Mouse (Mus musculus): Measurements from ENCODE around the gene Naglu. TPM values are rescaled to one million over a fixed set of nuclear protein-coding genes. Genes with fewer than 3 reads are reported as not detected.
A peak's percentile ranks its signal among the peaks of the same experiment; 100 is the strongest.

The Naglu gene
- polyA plus RNA-seq (2015; fragmentation: Nextera tagmentation; extraction: Ambion mirVana) = 13.7 and 15.5 TPM in 2 replicates

DNA sequence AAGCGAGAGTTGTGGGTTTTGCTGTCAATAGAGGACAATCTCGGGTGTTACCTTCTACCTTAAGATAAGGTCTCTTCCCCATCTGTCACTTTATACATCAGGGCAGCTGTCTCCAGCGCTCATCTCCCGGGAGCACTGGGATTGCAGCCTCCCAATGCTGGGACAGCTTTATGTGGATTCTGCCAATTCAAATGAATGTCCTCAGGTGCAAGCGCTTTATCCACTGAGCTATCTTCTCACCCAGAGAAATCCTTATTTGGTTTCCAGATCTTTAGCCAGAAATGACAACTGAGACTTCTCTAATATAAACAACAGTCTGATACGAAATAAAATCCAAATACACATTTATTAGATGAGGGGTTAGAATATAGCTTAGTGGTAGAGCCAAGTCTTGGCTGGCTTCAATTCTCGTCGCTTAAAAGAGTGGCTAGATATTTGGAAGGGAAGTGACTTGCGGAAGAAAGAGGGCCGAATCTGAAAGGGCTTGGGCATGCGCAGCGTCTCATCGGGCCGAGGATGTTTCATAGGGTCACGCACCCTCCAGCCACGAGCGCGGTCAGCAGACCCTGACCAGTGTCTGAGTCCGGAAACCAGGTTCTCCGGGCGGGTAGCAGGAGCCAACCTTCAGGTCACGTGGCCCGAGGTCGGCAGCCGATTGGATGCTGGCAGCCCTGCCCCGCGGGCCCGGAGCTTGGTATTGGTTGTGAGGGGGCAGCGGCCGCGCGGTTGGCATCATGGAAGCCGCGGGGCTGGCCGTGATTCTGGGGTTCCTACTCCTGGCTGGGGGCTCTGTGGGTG, at the start of gene Naglu:
TSS of gene Naglu (plus strand) at position 622 of the 798 bp plus-strand sequence.
- peak within 1 kb of the TSS; percentile 78 for H3K4me3 ChIP-seq
- peak within 1 kb of the TSS; percentile 84 for H3K27ac ChIP-seq
- ATAC-seq (replicated peaks) = peak; percentile 92
- WGBS = 4% methylated on average over 35 of the region's 35 CpGs
- peak within 1 kb of the TSS; percentile 94 for H3K4me2 ChIP-seq
- no peaks in the 10 kb centered on the region for H3K36me3 ChIP-seq (replicated peaks)
- H3K4me1 ChIP-seq = peaks cover 22% of the 10 kb centered on the region
- H3K27me3 ChIP-seq (replicated peaks) = no peaks in the 10 kb centered on the region; the same call in 1 of the 2 replicates
- no peaks in the 10 kb centered on the region for H3K9me3 ChIP-seq
- H3K9ac ChIP-seq = peak within 1 kb of the TSS; percentile 90

DNA sequence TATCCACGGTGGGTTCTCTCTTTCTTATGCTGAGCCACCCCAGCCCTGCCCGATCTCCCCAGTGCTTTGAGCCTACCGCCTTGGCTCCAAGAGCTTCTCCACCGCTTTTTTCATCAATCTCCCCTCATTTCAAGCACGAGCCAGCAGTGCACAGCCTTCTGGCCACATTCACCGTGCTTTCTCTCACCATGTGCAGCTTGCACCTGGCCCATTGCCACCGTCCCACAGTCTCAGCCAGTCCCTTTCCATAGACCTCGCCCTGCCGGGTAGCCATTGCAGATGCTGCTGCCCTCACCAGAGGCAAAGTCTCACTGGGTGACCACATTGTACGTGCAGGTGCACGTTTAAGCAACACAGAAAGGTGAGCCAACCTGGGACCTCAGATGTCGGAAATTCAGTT, 46.4 kb upstream of the Naglu start:
- no peak for ATAC-seq (replicated peaks)
- 86% methylated on average over 12 of the region's 12 CpGs for WGBS

DNA sequence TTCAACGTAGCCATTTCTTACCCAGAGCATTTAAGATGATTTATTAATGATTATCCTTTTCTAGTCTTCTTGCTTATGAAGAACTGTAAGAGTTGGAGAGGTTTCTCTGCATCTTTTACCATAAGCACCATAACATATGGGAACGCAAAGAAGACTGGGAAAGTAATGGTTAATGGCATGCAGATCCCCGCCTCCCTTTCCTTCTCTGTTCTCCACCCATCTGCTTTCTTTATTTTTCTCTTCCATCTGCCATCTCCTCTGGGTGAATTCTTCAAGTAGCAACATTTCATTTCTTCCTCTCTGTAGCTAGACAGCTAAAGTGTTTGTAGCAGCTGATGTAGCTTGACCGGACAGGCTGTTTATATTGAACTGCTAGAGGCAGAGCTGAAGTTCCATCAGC, 45.8 kb upstream of the Naglu start:
- H3K27ac ChIP-seq = no peak overlapping the region
- H3K4me1 ChIP-seq = no peaks in the 10 kb centered on the region
- H3K4me3 ChIP-seq = no peak overlapping the region
- no peak for ATAC-seq (replicated peaks)
- no peaks in the 10 kb centered on the region for H3K9me3 ChIP-seq
- 93% methylated on average over 4 of the region's 4 CpGs for WGBS
- H3K27me3 ChIP-seq (replicated peaks) = no peaks in the 10 kb centered on the region
- no peak overlapping the region for H3K9ac ChIP-seq
- H3K36me3 ChIP-seq (replicated peaks) = peaks cover 64% of the 10 kb centered on the region
- no peak overlapping the region for H3K4me2 ChIP-seq

More for the DNA sequence above, 46.4 kb upstream of the Naglu start:
- no peak overlapping the region for H3K9ac ChIP-seq
- H3K27ac ChIP-seq = no peak overlapping the region
- no peak overlapping the region for H3K4me3 ChIP-seq
- no peaks in the 10 kb centered on the region for H3K27me3 ChIP-seq (replicated peaks)
- no peaks in the 10 kb centered on the region for H3K9me3 ChIP-seq
- peaks cover 63% of the 10 kb centered on the region for H3K36me3 ChIP-seq (replicated peaks)
- no peaks in the 10 kb centered on the region for H3K4me1 ChIP-seq
- no peak overlapping the region for H3K4me2 ChIP-seq

DNA sequence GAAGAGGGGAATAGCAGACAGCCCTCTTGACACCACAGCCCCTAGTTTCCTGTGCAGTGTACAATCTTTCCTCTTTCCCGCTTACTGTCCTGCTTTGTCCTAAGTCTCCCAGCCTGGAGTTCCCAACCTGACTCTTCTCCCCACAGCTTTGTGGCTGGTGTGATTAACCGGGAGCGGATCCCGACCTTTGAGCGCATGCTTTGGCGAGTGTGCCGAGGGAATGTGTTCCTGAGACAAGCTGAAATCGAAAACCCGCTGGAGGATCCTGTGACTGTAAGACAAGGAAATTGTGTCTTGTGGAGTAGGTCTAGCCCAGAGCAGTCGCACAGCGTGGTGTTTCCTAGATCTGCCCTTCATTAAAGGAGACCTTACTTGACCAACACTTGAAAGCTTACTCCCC, 42.7 kb upstream of the Naglu start:
- H3K9ac ChIP-seq = no peak overlapping the region
- H3K4me3 ChIP-seq = no peak overlapping the region

DNA sequence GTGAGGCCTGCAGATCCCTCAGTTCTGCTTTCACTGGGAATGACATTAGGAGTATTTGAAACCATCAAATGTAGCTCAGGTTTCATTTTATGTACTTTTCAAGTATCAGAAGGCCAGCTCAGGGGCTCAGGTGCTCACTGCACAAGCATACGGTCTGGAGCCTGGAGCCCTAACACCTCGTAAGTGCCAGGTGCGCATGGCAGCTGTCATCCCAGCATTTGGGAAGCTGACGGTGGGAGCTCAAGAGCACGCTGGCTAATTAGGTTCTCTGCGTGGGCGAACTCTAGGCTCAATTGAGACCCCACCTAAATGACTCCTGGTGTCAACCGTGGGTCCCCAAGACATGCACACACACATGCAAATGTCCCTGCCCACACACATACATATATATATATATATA, 40.5 kb upstream of the Naglu start:
- ATAC-seq (replicated peaks) = no peak
- Histone ChIP-seq H3K4me2 (no peak overlapping the region), H3K36me3 (replicated peaks) (peaks cover 66% of the 10 kb centered on the region), H3K4me3 (no peak overlapping the region), H3K27ac (no peak overlapping the region), H3K27me3 (replicated peaks) (no peaks in the 10 kb centered on the region), H3K9me3 (no peaks in the 10 kb centered on the region), H3K9ac (no peak overlapping the region), H3K4me1 (no peaks in the 10 kb centered on the region)
- 91% methylated on average over 8 of the region's 8 CpGs for WGBS

More for the DNA sequence above, 42.7 kb upstream of the Naglu start:
- no peak overlapping the region for H3K27ac ChIP-seq
- 95% methylated on average over 11 of the region's 11 CpGs for WGBS
- H3K4me2 ChIP-seq = no peak overlapping the region
- H3K27me3 ChIP-seq (replicated peaks) = no peaks in the 10 kb centered on the region
- peaks cover 62% of the 10 kb centered on the region for H3K36me3 ChIP-seq (replicated peaks)
- H3K9me3 ChIP-seq = no peaks in the 10 kb centered on the region
- H3K4me1 ChIP-seq = no peaks in the 10 kb centered on the region
- ATAC-seq (replicated peaks) = no peak

DNA sequence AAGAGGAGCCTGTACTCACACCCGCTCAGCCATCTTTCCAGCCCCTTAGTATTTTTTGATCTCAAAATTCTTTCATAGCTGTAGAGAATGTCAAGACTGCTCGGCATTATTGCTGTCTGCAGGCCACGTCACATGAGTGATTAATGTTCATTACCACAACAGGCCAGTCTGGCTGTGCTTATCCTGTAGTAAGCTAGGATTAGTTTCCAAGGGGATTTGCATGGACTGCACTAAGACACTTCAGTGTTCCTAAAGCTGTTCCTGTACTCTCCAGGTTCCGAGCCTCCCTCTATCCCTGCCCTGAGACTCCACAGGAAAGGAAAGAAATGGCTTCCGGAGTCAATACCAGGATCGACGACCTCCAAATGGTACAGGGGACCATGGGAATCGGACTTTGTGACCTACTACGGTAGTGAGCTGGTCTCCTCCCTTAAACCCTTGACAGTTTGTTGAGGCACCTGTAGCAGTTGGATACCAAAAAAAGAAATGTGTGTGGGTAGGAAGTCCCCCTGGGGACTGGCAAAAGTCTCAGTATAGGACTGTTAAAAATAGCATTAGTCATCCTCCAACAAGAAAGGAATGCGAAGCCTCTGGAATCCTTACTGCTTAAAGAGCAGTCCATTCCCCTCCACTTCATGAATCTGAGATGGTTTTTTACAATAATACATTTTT, 39.5 kb upstream of the Naglu start:
- Histone ChIP-seq H3K9ac (no peak overlapping the region), H3K9me3 (no peaks in the 10 kb centered on the region), H3K36me3 (replicated peaks) (peaks cover 66% of the 10 kb centered on the region), H3K4me3 (no peak overlapping the region), H3K4me1 (no peaks in the 10 kb centered on the region), H3K27ac (no peak overlapping the region), H3K4me2 (no peak overlapping the region), H3K27me3 (replicated peaks) (no peaks in the 10 kb centered on the region)
- ATAC-seq (replicated peaks) = no peak
- 88% methylated on average over 10 of the region's 10 CpGs for WGBS

DNA sequence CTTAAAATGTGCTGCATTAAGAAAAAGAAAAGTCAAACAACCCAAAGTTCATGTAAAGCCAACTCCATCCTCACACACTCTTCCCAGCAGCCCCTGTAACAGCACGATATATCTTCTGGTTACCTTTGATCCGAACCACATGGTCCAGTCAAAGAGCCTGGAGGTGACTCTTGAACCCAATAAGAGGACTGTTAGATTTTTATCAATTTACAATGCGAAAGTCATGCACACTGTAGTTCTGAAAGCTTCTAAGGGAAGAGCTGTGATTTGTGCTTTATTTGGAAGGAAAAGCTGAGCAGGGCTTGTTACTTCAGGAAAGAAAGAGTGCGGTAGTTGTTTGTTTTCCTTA, 39.0 kb upstream of the Naglu start:
- no peak overlapping the region for H3K4me3 ChIP-seq
- no peak for ATAC-seq (replicated peaks)
- peaks cover 64% of the 10 kb centered on the region for H3K36me3 ChIP-seq (replicated peaks)
- no peaks in the 10 kb centered on the region for H3K27me3 ChIP-seq (replicated peaks)
- no peak overlapping the region for H3K4me2 ChIP-seq
- H3K9ac ChIP-seq = no peak overlapping the region
- 90% methylated on average over 4 of the region's 4 CpGs for WGBS
- no peaks in the 10 kb centered on the region for H3K4me1 ChIP-seq
- no peaks in the 10 kb centered on the region for H3K9me3 ChIP-seq
- no peak overlapping the region for H3K27ac ChIP-seq

DNA sequence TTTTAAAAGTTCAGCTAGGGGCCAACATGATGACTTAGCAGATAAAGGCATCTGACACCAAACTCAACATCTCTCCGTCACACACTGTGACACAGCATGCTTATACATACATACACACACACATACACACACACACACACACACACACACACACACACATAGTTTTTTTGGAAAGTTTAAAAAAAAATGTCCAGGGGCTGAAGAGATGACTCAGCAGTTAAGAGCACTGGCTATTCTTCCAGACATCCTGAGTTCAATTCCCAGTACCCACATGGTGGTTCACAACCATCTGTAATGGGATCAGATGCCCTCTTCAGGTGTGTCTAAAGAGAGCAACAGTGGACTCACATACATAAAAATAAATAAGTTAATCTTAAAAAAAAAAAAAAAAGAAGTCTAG, 38.3 kb upstream of the Naglu start:
- no peak for ATAC-seq (replicated peaks)
- no peak overlapping the region for H3K27ac ChIP-seq
- no peak overlapping the region for H3K4me2 ChIP-seq
- 100% methylated on average over 1 of the region's 1 CpGs for WGBS
- no peaks in the 10 kb centered on the region for H3K9me3 ChIP-seq
- H3K27me3 ChIP-seq (replicated peaks) = no peaks in the 10 kb centered on the region
- no peak overlapping the region for H3K9ac ChIP-seq
- no peak overlapping the region for H3K4me3 ChIP-seq
- H3K36me3 ChIP-seq (replicated peaks) = peaks cover 65% of the 10 kb centered on the region
- no peaks in the 10 kb centered on the region for H3K4me1 ChIP-seq

DNA sequence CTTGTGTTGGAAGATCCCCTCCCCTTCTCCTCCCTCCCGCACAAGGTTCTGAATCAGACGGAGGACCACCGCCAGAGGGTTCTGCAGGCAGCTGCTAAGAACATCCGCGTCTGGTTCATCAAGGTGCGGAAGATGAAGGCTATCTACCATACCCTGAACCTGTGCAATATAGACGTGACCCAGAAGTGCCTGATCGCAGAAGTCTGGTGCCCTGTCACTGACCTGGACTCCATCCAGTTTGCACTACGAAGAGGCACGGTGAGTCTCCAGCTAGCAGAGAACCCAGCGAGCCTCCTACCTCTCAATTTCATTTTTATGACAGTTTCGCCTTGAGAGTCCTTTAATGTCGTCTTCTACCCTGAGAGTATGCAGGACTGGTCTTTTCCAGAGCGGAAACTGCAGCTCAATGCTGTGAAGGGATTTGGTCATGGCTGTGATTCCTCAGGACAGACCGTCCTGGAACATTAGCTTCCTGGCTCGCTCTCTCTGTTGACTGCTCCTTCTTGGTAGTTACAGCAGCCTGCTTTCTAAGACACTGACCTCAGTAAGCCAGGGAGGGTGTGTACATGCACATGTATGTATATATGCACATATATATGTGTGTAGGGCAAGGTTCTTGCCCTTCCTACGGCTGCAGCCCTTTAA, 35.8 kb upstream of the Naglu start:
- Histone ChIP-seq H3K4me2 (no peak overlapping the region), H3K36me3 (replicated peaks) (peaks cover 62% of the 10 kb centered on the region)
- WGBS = 95% methylated on average over 17 of the region's 17 CpGs

DNA sequence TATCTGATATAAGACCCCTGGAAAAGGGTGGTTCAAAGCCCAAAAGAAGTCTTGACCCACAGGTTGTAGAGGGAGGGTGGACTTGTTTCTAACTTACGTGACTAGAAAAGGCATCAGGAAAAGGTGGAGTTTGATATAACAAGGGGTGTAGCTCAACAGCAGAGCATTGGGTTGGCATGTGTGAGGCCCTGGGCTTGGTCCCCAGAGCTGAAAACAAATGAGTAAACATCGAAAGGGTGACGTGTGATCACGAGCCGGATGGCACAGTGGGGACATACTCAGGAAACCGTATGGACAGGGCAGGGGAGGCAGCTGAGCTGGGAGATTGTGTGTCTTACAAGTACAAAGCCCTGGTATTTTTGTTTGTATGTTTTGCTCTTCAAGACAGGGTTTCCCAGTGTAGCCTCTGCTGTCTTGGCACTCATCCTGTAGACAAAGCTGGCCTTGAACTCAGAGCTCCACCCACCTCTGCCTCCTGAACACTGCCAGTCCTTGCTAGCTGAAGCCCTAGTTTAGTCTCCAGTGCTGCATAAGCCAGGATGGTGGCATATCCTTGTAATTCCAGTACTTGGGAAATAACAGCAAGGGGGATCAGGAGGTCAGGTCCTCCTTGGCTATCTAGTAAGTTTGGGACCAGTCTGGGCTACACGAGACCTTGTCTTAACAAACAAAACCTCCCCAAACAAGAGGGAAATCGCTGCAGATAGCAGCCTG, 35.0 kb upstream of the Naglu start:
- 94% methylated on average over 8 of the region's 8 CpGs for WGBS
- Histone ChIP-seq H3K27me3 (replicated peaks) (no peaks in the 10 kb centered on the region), H3K9ac (no peak overlapping the region), H3K4me2 (no peak overlapping the region), H3K4me3 (no peak overlapping the region), H3K9me3 (no peaks in the 10 kb centered on the region), H3K27ac (no peak overlapping the region), H3K36me3 (replicated peaks) (peaks cover 63% of the 10 kb centered on the region), H3K4me1 (no peaks in the 10 kb centered on the region)
- no peak for ATAC-seq (replicated peaks)

More for the DNA sequence above, 35.8 kb upstream of the Naglu start:
- H3K9me3 ChIP-seq = no peaks in the 10 kb centered on the region
- H3K27me3 ChIP-seq (replicated peaks) = no peaks in the 10 kb centered on the region
- H3K27ac ChIP-seq = no peak overlapping the region
- no peak overlapping the region for H3K9ac ChIP-seq
- H3K4me1 ChIP-seq = no peaks in the 10 kb centered on the region
- ATAC-seq (replicated peaks) = no peak
- H3K4me3 ChIP-seq = no peak overlapping the region

DNA sequence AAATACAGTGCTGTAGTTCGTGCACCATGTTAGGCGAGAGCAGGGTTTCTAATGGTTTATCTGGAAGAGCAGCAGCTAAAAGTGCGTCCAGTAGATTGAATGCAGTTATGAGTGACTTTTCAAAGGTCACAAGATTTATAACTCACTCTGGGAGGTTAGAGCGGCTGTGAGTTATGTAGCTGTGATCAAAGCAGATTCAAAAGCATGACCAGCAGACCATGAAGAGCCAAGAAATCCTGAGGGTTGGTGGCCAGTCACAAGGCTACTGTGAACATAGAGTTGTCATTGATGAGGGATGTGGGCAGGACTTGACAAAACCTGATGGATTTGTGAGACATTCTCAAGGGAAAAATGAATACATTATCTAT, 34.5 kb upstream of the Naglu start:
- H3K27me3 ChIP-seq (replicated peaks) = no peaks in the 10 kb centered on the region
- peaks cover 62% of the 10 kb centered on the region for H3K36me3 ChIP-seq (replicated peaks)
- H3K4me2 ChIP-seq = no peak overlapping the region
- no peak for ATAC-seq (replicated peaks)
- 86% methylated on average over 4 of the region's 4 CpGs for WGBS
- H3K9me3 ChIP-seq = no peaks in the 10 kb centered on the region
- no peaks in the 10 kb centered on the region for H3K4me1 ChIP-seq
- H3K4me3 ChIP-seq = no peak overlapping the region
- H3K9ac ChIP-seq = no peak overlapping the region
- H3K27ac ChIP-seq = no peak overlapping the region

DNA sequence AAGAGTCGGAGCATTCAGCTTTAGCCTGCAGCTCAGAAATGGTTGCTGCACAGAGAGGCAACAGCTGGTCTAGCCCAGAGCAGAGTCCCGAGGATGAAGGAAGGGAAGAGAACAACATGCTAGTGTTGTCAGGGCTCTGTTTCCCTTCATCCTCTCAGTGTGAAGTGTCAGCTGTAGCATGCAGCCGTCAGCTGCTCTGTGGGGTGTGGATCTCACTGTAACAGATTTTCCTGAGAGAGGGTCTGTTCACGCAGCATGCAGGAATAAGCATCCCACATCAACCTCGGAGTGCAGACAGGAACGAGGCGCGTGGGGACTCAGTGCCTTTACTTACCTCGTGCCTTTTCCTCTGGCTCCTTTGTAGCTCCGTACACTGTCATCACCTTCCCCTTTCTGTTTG, 32.0 kb upstream of the Naglu start:
- H3K9me3 ChIP-seq = no peaks in the 10 kb centered on the region
- no peak overlapping the region for H3K9ac ChIP-seq
- H3K27me3 ChIP-seq (replicated peaks) = no peaks in the 10 kb centered on the region
- no peak for ATAC-seq (replicated peaks)
- H3K4me2 ChIP-seq = no peak overlapping the region
- no peak overlapping the region for H3K27ac ChIP-seq
- 84% methylated on average over 10 of the region's 10 CpGs for WGBS
- H3K36me3 ChIP-seq (replicated peaks) = peaks cover 55% of the 10 kb centered on the region
- H3K4me3 ChIP-seq = no peak overlapping the region
- H3K4me1 ChIP-seq = no peaks in the 10 kb centered on the region

Measured in midbrain, embryonic 15.5 days (tissue).